Mouse (Mus musculus): ENCODE results near the gene Hist1h3e.

- TF ChIP-seq CTCF (IDR thresholded peaks at IDR 0.05; ENCODE audit: borderline replicate concordance, control insufficient read depth, extremely low read depth, insufficient read depth, low read length, poor library complexity) (no peak), POLR2A (IDR thresholded peaks at IDR 0.05; ENCODE audit: control insufficient read depth, extremely low read depth, insufficient read depth, low read length, poor library complexity) (no peak)
Observed at GRCm38 (mm10) chr13:23585029-23585441, 22.9 kb upstream of the Hist1h3e start.

All from thymus, adult 2 months (tissue).